Mouse (Mus musculus) cerebellum, postnatal 10 days (tissue): ENCODE results near the gene Aig1.

ENCODE experiments used
- DNase-seq, 2 experiments: peaks; one replicate each; pipeline ENCODE4 v3.0.0; 2021; ENCODE audit warnings: mixed read lengths in 2 of 2

Aig1 gene

DNA sequence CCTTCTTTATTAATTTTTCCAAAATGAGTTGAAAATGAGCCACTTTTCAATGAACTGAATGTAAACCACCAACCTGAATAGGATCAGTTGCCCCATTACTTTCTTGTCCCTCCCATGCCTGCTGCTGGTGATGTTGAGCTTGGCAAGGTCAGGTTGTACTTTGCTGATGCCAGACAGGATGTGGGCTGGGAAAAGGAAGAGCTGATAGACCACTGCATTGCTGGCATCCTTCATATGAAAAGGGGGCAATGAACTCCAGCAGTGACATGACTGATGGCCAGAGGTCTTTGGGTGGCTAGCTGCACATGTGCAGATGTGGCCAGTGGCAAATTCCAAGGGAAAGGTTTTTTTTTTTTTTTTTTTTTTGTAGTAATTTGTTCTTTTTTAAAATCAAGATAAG, 172.5 kb downstream of the Aig1 start:
- DNase-seq: no peak

DNA sequence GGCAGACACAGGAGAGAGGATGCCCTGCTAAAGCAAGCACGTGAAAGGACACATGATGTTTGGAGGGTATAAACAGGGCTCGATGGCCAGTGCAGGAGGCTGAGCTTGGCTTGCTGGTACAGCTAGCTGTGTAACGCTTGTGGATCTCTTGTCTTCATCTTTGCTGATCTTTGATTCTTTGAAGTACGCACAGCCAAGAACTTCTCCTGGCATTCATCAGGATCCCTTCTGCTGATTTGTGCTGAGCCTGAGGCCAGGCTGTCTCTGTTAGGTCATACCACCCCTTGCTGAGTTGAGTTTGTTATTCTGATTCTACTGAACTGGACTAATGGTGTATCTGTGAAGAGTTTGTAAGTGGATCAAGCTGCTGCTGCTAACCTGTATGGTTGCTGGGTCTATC, 175.5 kb downstream of the Aig1 start:
- DNase-seq: no peak

DNA sequence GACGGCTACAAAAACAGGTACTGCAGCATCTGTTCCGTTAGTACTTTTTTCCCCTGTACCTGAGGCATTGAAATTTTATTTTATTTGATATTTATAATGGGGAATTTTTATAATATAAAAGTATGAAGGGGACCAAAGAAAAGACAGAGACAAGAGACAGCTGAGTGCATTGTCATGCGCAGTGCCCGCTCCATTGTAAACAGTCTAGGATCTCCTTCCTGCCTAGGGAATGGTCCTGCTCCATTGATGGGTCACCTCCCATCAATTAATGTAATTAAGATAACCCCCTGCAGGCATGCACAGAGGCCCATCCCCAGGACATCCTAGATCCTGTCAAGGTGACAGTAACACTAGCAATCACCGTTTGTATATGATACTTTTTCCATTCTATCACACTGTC, 178.0 kb downstream of the Aig1 start:
- DNase-seq: no peak

DNA sequence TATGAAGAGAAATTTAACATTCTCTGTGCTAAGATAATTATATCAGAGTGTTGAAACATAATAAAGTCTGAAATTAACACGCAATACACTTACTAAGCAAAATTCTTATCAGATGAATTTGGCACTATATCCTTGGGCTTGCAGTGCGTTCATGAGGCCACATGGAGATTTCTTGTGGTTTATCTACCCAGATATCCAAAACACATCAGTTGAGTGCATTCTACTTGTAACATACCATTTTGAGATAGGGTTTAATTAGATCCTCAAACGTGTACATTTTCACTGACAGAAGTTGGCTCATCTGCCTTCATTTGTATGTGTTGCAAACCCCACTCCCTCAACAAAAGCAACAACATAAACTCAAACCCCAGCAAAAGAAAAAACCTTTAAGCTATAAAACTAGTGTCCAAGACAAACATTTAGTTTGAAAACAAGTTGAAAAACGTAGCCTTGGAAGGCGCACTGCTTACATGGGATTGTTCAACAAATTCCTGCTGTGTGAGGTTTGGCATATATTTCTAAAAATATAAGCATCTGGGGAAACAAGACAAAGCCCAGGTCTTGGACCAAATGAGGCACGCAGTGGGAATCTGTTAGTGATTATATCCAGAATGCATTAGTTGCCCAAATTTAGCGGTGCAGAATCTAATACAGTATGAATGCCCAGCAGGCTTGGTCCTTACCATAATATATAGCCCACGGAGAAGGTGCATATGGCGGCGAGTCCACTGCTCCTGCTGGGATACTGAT, 178.8 kb downstream of the Aig1 start:
- DNase-seq: no peak

DNA sequence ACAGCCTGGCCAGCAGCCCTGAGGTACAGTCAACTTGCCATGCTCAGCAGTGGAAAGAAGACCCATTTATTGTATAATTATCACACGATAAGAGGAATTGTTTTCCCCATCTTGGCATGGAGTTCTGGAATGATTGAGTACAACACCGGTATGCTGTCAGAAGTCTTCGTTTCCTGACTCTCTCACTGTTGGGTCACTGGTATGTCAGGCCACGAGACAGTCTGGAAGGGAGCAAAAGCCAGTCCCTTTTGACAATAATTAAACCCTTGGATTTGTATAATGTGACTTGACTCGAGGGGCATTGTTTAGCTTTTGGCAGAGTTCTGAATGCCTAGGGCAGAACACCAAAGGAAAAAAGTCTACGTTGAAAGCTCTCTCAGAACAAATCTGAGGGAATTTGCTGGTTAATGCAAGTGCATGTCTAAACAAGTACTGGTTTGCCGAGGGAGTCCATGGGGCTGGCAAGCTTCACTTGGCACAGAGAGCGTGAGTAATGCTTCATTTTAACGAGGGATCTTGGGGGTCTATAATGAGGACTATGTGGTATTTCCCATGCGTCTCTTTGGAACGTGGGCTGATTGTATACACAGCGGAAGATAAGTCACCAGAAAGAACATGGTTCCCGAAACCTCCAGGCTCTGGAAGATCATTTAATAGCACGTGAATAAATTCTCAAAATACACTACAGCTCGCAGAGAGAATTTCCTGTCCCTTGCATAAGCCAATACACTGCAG, 180.2 kb downstream of the Aig1 start:
- peak; percentile 64 to 66 for DNase-seq

DNA sequence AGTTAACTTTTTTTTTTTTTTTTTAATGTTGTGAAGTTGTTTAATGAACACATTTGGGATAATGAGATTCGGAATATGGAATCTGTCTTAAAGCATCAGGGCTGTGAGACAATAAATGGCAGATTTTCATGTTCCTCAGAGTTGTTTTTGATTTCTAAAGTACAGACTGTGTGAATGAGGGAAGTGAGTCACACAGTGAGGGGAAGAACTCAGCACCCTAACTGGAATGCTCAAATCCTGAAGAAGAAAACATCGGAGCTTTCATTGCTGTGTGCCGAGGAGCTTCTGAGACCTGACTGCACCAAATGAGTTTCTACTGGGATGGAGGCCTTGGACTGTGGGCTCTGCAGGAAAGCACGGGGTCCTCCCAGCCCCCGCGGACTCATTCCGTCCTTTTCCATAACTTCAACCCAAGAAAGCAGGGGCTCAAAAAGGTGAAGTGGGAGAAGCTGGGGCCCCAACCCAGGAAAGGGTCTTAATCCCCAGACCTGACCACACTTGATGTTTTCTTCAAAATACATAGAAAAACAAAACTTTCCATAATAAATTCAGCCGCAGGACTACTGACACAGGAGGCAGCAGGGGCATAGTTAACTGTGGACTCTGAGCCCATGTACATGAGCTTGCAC, 181.5 kb downstream of the Aig1 start:
- no peak for DNase-seq

- no peak for DNase-seq
Observed at GRCm38 (mm10) chr10:13686127-13686526, 182.7 kb downstream of the Aig1 start.

DNA sequence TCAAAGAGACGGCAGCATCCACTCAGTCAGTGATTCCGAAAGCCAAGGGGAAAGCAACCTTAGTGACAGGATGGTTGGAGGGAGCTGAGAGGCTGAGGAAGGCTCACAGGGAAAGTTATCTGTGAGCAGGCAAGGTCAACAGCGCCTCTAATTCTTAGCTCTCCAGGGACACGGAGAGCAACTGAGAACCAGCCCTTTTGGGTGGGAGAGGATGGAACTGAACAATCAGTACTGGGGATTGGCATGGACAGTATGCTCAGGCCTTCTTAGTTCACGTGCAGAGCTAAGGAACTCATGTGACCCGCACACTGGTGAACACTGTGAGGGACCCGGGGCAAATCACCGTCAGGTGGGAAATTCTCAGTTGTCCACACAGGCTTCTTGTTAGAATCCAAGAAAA, 183.4 kb downstream of the Aig1 start:
- no peak for DNase-seq

GRCm38 (mm10) chr10:13684452-13684851, 184.3 kb downstream of the Aig1 start:
- no peak for DNase-seq

- peak; percentile 53 to 54 for DNase-seq
Observed at GRCm38 (mm10) chr10:13682565-13682964, 186.2 kb downstream of the Aig1 start.

DNA sequence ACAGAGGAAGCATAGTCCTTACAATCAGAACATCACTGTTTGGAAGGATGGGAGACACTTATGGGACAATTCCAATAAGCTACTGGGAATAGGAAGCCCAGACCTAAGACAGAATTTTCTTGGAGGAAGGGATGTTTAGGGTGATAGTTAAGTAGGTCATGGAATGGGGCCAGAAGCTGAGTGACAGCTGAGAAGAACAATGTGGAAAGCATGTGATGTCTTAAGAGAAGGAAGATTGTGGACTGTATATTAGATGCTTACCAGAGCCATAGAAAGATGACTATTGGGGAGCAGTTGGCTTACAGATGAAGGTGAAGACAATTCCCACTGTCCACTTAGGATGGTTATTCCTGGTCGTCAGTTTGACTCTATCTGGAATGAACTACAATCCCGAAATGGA, 191.3 kb downstream of the Aig1 start:
- no peak for DNase-seq

- DNase-seq: peak in 1 of 2 experiments; percentile 22
Observed at GRCm38 (mm10) chr10:13675033-13675379, 193.8 kb downstream of the Aig1 start.

- DNase-seq: no peak
Observed at GRCm38 (mm10) chr10:13674304-13675032, 194.3 kb downstream of the Aig1 start.

DNA sequence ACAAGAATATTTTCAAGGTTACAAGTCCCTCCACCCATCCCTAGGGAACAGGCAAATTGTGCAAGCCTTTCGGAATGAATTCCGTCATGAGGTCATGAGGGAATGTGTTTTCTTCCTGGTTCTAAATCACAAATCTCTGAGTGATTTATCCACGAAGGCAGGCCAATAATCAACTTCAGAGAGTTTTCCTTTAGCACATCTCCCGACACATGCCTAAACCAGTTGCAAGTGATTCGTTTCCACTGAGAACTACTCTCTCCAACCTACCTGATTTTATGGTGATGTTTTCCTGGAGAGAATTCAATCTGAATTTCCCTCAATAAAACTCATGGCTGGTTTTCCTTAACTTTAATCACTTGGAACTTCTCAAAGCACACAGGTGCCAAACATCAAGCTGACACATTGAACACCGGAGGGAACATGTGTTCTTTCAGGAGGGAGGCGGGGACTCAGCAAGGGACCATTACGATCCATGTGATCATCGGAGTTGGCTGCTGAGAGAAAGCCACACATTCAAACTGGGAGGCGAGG, 201.5 kb downstream of the Aig1 start:
- no peak for DNase-seq

DNA sequence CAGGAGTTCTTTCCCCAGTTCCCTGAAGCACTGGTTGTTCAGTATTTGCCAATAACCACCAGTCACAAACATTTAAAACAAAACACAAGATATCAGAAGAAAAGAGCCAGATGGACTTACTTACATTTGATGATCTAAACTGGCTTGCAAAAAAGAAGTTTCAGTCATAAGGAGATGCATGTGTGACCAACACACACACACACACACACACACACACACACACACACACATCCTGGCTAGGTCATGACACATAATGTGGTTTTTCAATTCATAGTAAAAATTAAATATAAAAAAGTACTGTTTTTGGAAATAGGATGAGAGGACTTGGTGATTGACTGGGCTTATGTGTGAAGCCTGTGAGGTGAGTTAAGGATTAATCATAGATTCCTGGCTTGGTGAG, 205.3 kb downstream of the Aig1 start:
- no peak for DNase-seq

GRCm38 (mm10) chr10:13659778-13660177, 209.0 kb downstream of the Aig1 start:
- no peak for DNase-seq

- DNase-seq: no peak
Observed at GRCm38 (mm10) chr10:13653739-13654462, 214.9 kb downstream of the Aig1 start.

- no peak for DNase-seq
Observed at GRCm38 (mm10) chr10:13653326-13653725, 215.5 kb downstream of the Aig1 start.

- no peak for DNase-seq
Observed at GRCm38 (mm10) chr10:13652061-13652460, 216.7 kb downstream of the Aig1 start.

- DNase-seq: peak; percentile 19 to 27
Observed at GRCm38 (mm10) chr10:13641750-13642149, 227.0 kb downstream of the Aig1 start.

DNA sequence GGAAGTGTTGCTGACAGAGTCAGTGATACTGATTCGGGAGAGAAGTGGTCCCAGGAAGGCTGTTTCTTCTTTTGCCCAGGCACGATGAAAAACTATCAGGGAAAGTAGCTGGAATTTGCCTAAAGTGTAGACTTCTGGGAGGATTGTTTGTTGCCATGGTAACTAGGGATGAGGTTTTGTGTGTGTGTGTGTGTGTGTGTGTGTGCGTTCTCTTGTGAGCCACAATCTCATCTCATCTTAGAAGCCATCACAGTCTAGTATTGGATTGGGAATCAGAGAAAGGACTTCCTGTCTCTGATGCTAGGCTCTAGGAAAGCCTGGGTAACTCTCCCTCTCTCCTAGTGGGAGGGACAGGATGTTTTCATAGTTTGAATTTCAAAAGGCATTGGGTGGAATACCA, 237.0 kb downstream of the Aig1 start:
- DNase-seq: no peak

DNA sequence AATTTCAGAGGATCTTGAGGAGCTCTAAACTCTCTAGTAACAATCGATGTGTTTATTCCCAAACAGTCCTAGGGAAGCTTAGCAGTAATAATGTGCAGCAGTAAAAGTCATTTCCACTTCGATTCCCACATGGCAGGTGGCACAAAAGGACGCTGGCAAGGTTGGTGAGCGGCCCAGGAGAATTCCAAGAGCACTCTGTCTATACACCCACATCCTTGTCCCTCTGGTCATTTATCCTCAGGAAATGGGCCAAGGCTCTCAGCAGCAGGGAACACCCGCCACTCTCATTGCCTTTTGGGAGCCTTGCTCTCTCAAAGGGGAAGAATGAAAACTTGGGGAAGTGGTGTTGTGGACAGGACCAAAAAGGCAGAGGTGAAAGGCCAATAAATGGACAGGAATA, 245.0 kb downstream of the Aig1 start:
- peak in 1 of 2 experiments; percentile 6 for DNase-seq
